Mouse (Mus musculus): Measurements from ENCODE around the gene Fbxl20. TPM values are rescaled to one million over a fixed set of nuclear protein-coding genes. Genes with fewer than 3 reads are reported as not detected.
A peak's percentile ranks its signal among the peaks of the same experiment; 100 is the strongest.

Fbxl20 gene
- polyA plus RNA-seq, 1 experiment from 2014 or later = 13.0 TPM

GRCm38 (mm10) chr11:98145856-98146255, 4.3 kb downstream of the Fbxl20 start:
- no peak overlapping the region for H3K4me3 ChIP-seq
- no peak overlapping the region for H3K4me2 ChIP-seq
- no peak overlapping the region for H3K9ac ChIP-seq
- no peaks in the 10 kb centered on the region for H3K27me3 ChIP-seq
- 74% methylated on average over 7 of the region's 7 CpGs for WGBS
- H3K4me1 ChIP-seq (replicated peaks) = peaks cover 16% of the 10 kb centered on the region
- no peak overlapping the region for H3K27ac ChIP-seq
- no peak for ATAC-seq (replicated peaks; ENCODE audit: insufficient number of reproducible peaks, insufficient read depth, low FRiP score, low read depth)
- H3K9me3 ChIP-seq (replicated peaks) = no peaks in the 10 kb centered on the region
- H3K36me3 ChIP-seq = no peaks in the 10 kb centered on the region

- Histone ChIP-seq H3K4me1 (replicated peaks) (peaks cover 13% of the 10 kb centered on the region), H3K4me2 (no peak overlapping the region), H3K36me3 (no peaks in the 10 kb centered on the region), H3K27me3 (no peaks in the 10 kb centered on the region), H3K27ac (no peak overlapping the region), H3K4me3 (no peak overlapping the region), H3K9ac (no peak overlapping the region), H3K9me3 (replicated peaks) (no peaks in the 10 kb centered on the region)
- WGBS = 89% methylated on average over 2 of the region's 2 CpGs
- no peak for ATAC-seq (replicated peaks; ENCODE audit: insufficient number of reproducible peaks, insufficient read depth, low FRiP score, low read depth)
Observed at GRCm38 (mm10) chr11:98142545-98142944, 7.7 kb downstream of the Fbxl20 start.

DNA sequence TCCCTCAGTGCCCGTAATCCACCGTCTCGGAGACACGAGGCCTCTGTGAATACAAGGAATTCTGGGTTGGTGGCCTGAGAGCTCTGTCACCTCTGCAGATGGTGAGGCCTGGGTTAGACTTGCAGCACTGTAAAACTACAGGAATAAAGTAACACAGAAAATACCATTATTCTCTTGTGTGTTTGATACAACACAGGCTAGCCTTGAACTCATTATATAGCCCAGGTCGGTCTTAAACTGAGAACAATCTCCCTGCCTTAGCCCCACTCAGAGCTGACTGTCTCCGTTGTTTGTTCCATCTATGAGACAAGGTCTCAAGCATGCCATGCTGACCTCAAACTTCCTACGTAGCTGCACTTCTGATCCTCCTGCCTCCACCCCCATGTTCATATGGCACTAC, 11.3 kb downstream of the Fbxl20 start:
- Histone ChIP-seq H3K9me3 (replicated peaks) (no peaks in the 10 kb centered on the region), H3K4me2 (peak overlapping the region; percentile 8; the same call in 1 of the 2 replicates), H3K4me3 (no peak overlapping the region), H3K36me3 (no peaks in the 10 kb centered on the region), H3K4me1 (replicated peaks) (peaks cover 20% of the 10 kb centered on the region), H3K9ac (no peak overlapping the region), H3K27ac (peak overlapping the region; percentile 45), H3K27me3 (no peaks in the 10 kb centered on the region)
- 45% methylated on average over 7 of the region's 7 CpGs for whole genome bisulfite sequencing
- no peak for ATAC-seq (replicated peaks; ENCODE audit: insufficient number of reproducible peaks, insufficient read depth, low FRiP score, low read depth)

GRCm38 (mm10) chr11:98137836-98138235, 12.4 kb downstream of the Fbxl20 start:
- no peak overlapping the region for H3K27ac ChIP-seq
- no peak overlapping the region for H3K4me2 ChIP-seq
- no peaks in the 10 kb centered on the region for H3K27me3 ChIP-seq
- H3K4me3 ChIP-seq = no peak overlapping the region
- H3K4me1 ChIP-seq (replicated peaks) = peaks cover 20% of the 10 kb centered on the region
- no peaks in the 10 kb centered on the region for H3K36me3 ChIP-seq
- ATAC-seq (replicated peaks; ENCODE audit: insufficient number of reproducible peaks, insufficient read depth, low FRiP score, low read depth) = no peak
- WGBS = 93% methylated on average over 11 of the region's 11 CpGs
- no peaks in the 10 kb centered on the region for H3K9me3 ChIP-seq (replicated peaks)
- no peak overlapping the region for H3K9ac ChIP-seq

DNA sequence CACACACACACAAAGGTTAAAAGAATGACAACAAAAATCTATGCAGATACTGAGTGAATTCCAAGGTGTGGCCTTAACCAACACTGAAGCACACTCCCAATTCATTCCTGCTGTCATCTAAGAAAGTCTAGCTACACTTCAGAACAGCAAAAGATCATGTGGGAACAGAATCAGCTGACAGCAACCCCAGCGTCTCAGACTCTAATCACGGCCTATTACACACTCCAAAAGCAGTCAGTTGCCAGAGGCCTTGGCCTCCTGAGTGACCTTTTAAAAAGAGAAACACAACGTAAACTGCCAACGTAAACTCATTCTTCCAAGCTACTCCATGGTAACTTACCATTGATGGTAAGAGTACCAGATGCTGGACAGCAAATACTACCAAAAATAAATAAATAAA, 15.3 kb downstream of the Fbxl20 start:
- Histone ChIP-seq H3K27ac (no peak overlapping the region; the same call in 1 of the 2 replicates), H3K9ac (no peak overlapping the region), H3K4me1 (replicated peaks) (peaks cover 20% of the 10 kb centered on the region), H3K27me3 (no peaks in the 10 kb centered on the region), H3K9me3 (replicated peaks) (no peaks in the 10 kb centered on the region), H3K4me3 (no peak overlapping the region), H3K4me2 (no peak overlapping the region), H3K36me3 (no peaks in the 10 kb centered on the region)
- 45% methylated on average over 4 of the region's 4 CpGs for WGBS
- no peak for ATAC-seq (replicated peaks; ENCODE audit: insufficient number of reproducible peaks, insufficient read depth, low FRiP score, low read depth)

DNA sequence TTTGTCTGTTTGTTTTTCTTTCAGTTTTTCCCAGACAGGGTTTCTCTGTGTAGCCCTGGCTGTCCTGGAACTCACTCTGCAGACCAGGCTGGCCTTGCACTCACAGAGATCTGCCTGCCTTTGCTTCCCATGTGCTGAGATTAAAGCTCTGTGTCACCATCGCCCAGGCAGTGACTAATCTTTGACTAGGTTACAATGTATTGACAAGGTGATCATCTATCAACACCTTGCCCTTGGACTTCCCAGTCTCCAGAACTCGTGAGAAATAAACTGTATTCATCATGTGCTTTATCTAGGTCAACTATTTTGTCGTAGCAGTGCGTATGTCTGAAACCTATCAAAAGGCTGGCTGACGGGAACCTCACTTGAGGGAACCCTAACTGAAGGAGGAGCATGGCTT, 26.8 kb downstream of the Fbxl20 start:
- Histone ChIP-seq H3K27me3 (no peaks in the 10 kb centered on the region), H3K9ac (no peak overlapping the region), H3K9me3 (replicated peaks) (no peaks in the 10 kb centered on the region), H3K27ac (no peak overlapping the region), H3K4me2 (no peak overlapping the region), H3K36me3 (peaks cover 13% of the 10 kb centered on the region), H3K4me3 (no peak overlapping the region), H3K4me1 (replicated peaks) (peaks cover 5% of the 10 kb centered on the region; the same call in 1 of the 2 replicates)
- ATAC-seq (replicated peaks; ENCODE audit: insufficient number of reproducible peaks, insufficient read depth, low FRiP score, low read depth) = no peak
- 71% methylated on average over 5 of the region's 5 CpGs for WGBS

GRCm38 (mm10) chr11:98114363-98114762, 35.8 kb downstream of the Fbxl20 start:
- H3K4me3 ChIP-seq = no peak overlapping the region
- no peak overlapping the region for H3K9ac ChIP-seq
- H3K4me2 ChIP-seq = no peak overlapping the region
- H3K27ac ChIP-seq = 0 out of 2 replicates have a peak overlapping the region, but pooled peaks have one; percentile 37
- 89% methylated on average over 1 of the region's 1 CpGs for WGBS
- peaks cover 6% of the 10 kb centered on the region for H3K4me1 ChIP-seq (replicated peaks)
- ATAC-seq (replicated peaks; ENCODE audit: insufficient number of reproducible peaks, insufficient read depth, low FRiP score, low read depth) = no peak
- peaks cover 25% of the 10 kb centered on the region for H3K36me3 ChIP-seq
- H3K9me3 ChIP-seq (replicated peaks) = no peaks in the 10 kb centered on the region
- H3K27me3 ChIP-seq = no peaks in the 10 kb centered on the region

DNA sequence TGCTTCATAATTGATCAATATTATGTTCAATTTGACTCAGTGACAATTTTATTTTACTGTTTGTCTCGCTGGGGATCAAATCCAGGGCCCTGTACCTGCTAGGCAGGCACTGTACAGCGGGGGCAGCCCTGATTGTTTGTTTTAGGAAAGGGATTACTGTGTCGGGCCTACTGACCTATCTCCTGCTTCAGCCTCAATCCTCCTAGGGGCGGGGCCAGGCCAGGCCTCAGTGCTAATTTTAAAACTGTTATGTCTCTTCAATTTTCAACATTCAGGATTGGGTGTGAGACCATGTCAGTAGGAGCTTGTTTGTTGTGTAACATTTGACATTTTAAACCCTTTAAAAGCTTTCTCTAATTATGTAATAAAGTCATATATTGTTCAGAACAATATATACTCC, 36.7 kb downstream of the Fbxl20 start:
- no peak overlapping the region for H3K9ac ChIP-seq
- H3K4me1 ChIP-seq (replicated peaks) = peaks cover 6% of the 10 kb centered on the region
- 59% methylated on average over 4 of the region's 4 CpGs for WGBS
- no peak overlapping the region for H3K27ac ChIP-seq
- H3K4me2 ChIP-seq = no peak overlapping the region
- H3K36me3 ChIP-seq = peaks cover 32% of the 10 kb centered on the region
- no peaks in the 10 kb centered on the region for H3K27me3 ChIP-seq
- no peak overlapping the region for H3K4me3 ChIP-seq
- no peaks in the 10 kb centered on the region for H3K9me3 ChIP-seq (replicated peaks)
- no peak for ATAC-seq (replicated peaks; ENCODE audit: insufficient number of reproducible peaks, insufficient read depth, low FRiP score, low read depth)

DNA sequence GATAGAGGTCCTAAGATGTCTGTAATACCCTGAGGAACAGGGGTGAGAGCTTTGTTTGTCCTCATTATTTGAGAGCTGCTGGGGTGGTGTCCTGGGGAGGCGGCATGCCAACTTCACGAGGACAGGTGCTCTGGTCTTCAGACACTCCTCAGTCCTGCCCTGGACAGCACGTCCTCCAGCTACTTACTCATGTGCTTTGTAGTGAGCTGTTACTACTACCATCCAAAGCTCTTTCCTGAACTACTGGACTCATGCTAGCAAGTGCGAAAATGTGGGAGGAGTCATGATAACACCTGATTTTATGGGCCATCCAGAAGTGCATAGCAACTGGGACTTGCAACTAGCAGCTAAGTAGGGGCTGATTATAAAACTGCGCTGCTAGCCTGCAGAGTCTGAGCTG, 40.5 kb downstream of the Fbxl20 start:
- Histone ChIP-seq H3K27ac (no peak overlapping the region), H3K36me3 (peaks cover 57% of the 10 kb centered on the region), H3K4me1 (replicated peaks) (peaks cover 6% of the 10 kb centered on the region), H3K4me3 (no peak overlapping the region), H3K9me3 (replicated peaks) (no peaks in the 10 kb centered on the region), H3K27me3 (no peaks in the 10 kb centered on the region), H3K4me2 (no peak overlapping the region), H3K9ac (no peak overlapping the region)
- WGBS = 86% methylated on average over 5 of the region's 5 CpGs
- ATAC-seq (replicated peaks; ENCODE audit: insufficient number of reproducible peaks, insufficient read depth, low FRiP score, low read depth) = no peak

DNA sequence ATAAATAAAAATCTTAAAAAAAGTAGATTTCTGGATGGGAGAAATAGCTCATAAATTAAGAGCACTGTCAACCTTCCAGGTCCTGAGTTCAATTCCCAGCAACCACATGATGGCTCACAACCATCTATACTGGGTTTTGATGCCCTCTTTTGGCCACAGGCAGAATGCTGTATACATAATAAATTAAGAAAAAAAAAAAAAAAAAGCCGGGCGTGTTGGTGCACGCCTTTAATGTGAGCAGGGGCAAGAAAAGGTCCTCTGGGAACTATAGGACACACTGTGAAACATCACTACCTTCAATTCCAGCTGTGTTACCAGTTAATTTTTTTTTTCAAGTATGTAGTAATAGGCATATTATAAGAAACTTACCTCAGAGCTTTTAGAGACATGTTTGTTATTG, 48.9 kb downstream of the Fbxl20 start:
- H3K4me1 ChIP-seq (replicated peaks) = no peaks in the 10 kb centered on the region
- H3K9me3 ChIP-seq (replicated peaks) = no peaks in the 10 kb centered on the region
- no peak overlapping the region for H3K27ac ChIP-seq
- no peak overlapping the region for H3K4me3 ChIP-seq
- H3K27me3 ChIP-seq = no peaks in the 10 kb centered on the region
- H3K36me3 ChIP-seq = peaks cover 75% of the 10 kb centered on the region
- WGBS = 94% methylated on average over 3 of the region's 3 CpGs
- H3K4me2 ChIP-seq = no peak overlapping the region
- ATAC-seq (replicated peaks; ENCODE audit: insufficient number of reproducible peaks, insufficient read depth, low FRiP score, low read depth) = no peak
- H3K9ac ChIP-seq = no peak overlapping the region

DNA sequence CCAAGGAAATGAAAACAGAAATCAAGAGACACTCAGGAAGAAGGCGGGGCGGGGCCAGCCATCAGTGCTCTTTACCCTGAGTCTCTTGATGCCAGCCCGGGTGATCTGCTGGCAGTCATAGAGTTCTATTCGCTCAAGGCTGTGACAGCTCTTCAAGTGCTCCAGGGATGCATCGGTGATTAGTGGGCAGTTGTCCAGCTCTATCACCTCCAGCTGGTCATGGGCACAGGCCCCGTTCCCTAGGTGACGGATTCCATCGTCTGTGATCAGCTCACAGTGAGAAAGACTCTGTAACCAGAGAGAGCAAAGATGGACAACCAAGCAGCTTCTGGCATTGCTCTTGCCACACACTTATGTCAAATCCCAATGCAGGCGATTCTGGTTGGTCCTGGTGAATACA, 59.6 kb downstream of the Fbxl20 start:
- WGBS = 76% methylated on average over 9 of the region's 9 CpGs
- Histone ChIP-seq H3K9me3 (replicated peaks) (no peaks in the 10 kb centered on the region), H3K27ac (no peak overlapping the region), H3K9ac (no peak overlapping the region), H3K4me2 (no peak overlapping the region), H3K4me1 (replicated peaks) (peaks cover 6% of the 10 kb centered on the region), H3K36me3 (peaks cover 51% of the 10 kb centered on the region), H3K27me3 (no peaks in the 10 kb centered on the region), H3K4me3 (no peak overlapping the region)
- ATAC-seq (replicated peaks; ENCODE audit: insufficient number of reproducible peaks, insufficient read depth, low FRiP score, low read depth) = no peak

GRCm38 (mm10) chr11:98088224-98088623, 62.0 kb downstream of the Fbxl20 start:
- Histone ChIP-seq H3K9ac (0 out of 2 replicates have a peak overlapping the region, but pooled peaks have one; percentile 21), H3K4me3 (no peak overlapping the region), H3K4me2 (peak overlapping the region; percentile 38), H3K36me3 (peaks cover 40% of the 10 kb centered on the region), H3K4me1 (replicated peaks) (peaks cover 6% of the 10 kb centered on the region), H3K27me3 (no peaks in the 10 kb centered on the region), H3K27ac (peak overlapping the region; percentile 51; the same call in 1 of the 2 replicates), H3K9me3 (replicated peaks) (no peaks in the 10 kb centered on the region)
- peak; percentile 80 for ATAC-seq (replicated peaks; ENCODE audit: insufficient number of reproducible peaks, insufficient read depth, low FRiP score, low read depth)
- WGBS = 29% methylated on average over 7 of the region's 7 CpGs
